Mouse (Mus musculus): Measurements from ENCODE around the gene Pom121. TPM values are rescaled to one million over a fixed set of nuclear protein-coding genes. Genes with fewer than 3 reads are reported as not detected.

Gene Pom121
- polyA plus RNA-seq (2012; rRNA removed), result 16.1 and 23.1 TPM in 2 replicates

GRCm38 (mm10) chr5:135394004-135394823 lies at the start of gene Pom121:
Gene Pom121, minus strand, starts transcription at chr5:135394546.

GRCm38 (mm10) chr5:135369787-135370654 lies 24.3 kb downstream of the Pom121 start, which contains the start of gene Nsun5:
Gene Nsun5, plus strand, starts transcription at chr5:135369953.

GRCm38 (mm10) chr5:135352995-135353394 lies 41.4 kb downstream of the Pom121 start, which contains the start of gene Trim50:
Gene Trim50, plus strand, starts transcription at chr5:135353295.

GRCm38 (mm10) chr5:135349862-135350261 lies 44.5 kb downstream of the Pom121 start, which contains the start of gene Fkbp6:
Gene Fkbp6, minus strand, starts transcription at chr5:135350044.

Other genes with a start within 250 kb of the Pom121 start
- gene Tbl2, start 244.9 kb downstream of the Pom121 start, polyA plus RNA-seq (2012; rRNA removed), result 8.5 and 11.8 TPM in 2 replicates
- gene Bcl7b, start 226.3 kb downstream of the Pom121 start, polyA plus RNA-seq (2012; rRNA removed), result 27.8 and 32.4 TPM in 2 replicates
- gene Baz1b, start 207.3 kb downstream of the Pom121 start, polyA plus RNA-seq (2012; rRNA removed), result 16.3 and 18.2 TPM in 2 replicates
- 8.6 and 14.8 TPM in 2 replicates for gene Fzd9, start 143.3 kb downstream of the Pom121 start, polyA plus RNA-seq (2012; rRNA removed)
- gene Fkbp6, start 44.5 kb downstream of the Pom121 start, polyA plus RNA-seq (2012; rRNA removed), result not detected in 2 replicates
- 0.12 TPM in 1 of 2 replicates, not detected in the other for gene Trim50, start 41.3 kb downstream of the Pom121 start, polyA plus RNA-seq (2012; rRNA removed)
- 22.9 and 26.8 TPM in 2 replicates for gene Nsun5, start 24.6 kb downstream of the Pom121 start, polyA plus RNA-seq (2012; rRNA removed)
- 5.4 and 7.1 TPM in 2 replicates for gene Hip1, start 150.6 kb upstream of the Pom121 start, polyA plus RNA-seq (2012; rRNA removed)
- gene Ccl26, start 169.0 kb upstream of the Pom121 start, polyA plus RNA-seq (2012; rRNA removed), result not detected in 2 replicates
- gene Ccl24, start 178.5 kb upstream of the Pom121 start, polyA plus RNA-seq (2012; rRNA removed), result 0.26 and 0.43 TPM in 2 replicates
- gene Rhbdd2, start 238.1 kb upstream of the Pom121 start, polyA plus RNA-seq (2012; rRNA removed), result 20.7 and 24.9 TPM in 2 replicates

Measured in colon, adult 2 months (tissue).